Mouse (Mus musculus) liver, adult 2 months (tissue): ENCODE measurements at regions not wholly inside any gene's neighbourhood (a gene's known extent, or its start where the extent isn't known, plus 50 kb on each side); places are given as distances from the start of the nearest gene placed in this dataset.

ENCODE experiments used
- CTCF ChIP-seq: fragments of 200-500 bp; IDR thresholded peaks from 2 replicates; pipeline ENCODE4 v1.5.1; 2011; ENCODE audit warnings: low read depth, low read length, control low read depth
- POLR2A ChIP-seq: fragments of 200-500 bp; IDR thresholded peaks from 2 replicates; pipeline ENCODE4 v1.6.1; 2011; ENCODE audit warnings: low read length, control low read depth; ENCODE audit not compliant: insufficient read depth; ENCODE audit errors: extremely low read depth

- TF ChIP-seq POLR2A: no peak
- TF ChIP-seq CTCF: no peak
These were observed 451.1 kb downstream of the Ipmk start for GRCm38 (mm10) chr10:71798638-71799037.
